Mouse (Mus musculus): ENCODE measurements around the gene Hmx1.

GRCm38 (mm10) chr5:35396976-35397641, 8.2 kb downstream of the Hmx1 start:
- TF ChIP-seq CTCF (IDR thresholded peaks at IDR 0.05; ENCODE audit: borderline replicate concordance, control insufficient read depth, extremely low read depth, insufficient read depth, low read length, poor library complexity) (no peak), POLR2A (IDR thresholded peaks at IDR 0.05; ENCODE audit: control insufficient read depth, extremely low read depth, insufficient read depth, low read length, poor library complexity) (no peak)
